Mouse (Mus musculus) embryonic facial prominence, embryonic 12.5 days (tissue): ENCODE measurements around the gene Sema3e. TPM values are rescaled to one million over a fixed set of nuclear protein-coding genes. Genes with fewer than 3 reads are reported as not detected.

Source experiments
- ATAC-seq: fragments of 200-750 bp; cut with Nextera tagmentation; 2 replicates; pipeline ENCODE4 v1.8.0; 2017; ENCODE audit not compliant: insufficient number of reproducible peaks, insufficient read depth, low FRiP score, low TSS enrichment
- H3K27ac ChIP-seq: fragments of 300-500 bp; sonication (generic); 2 replicates; pipeline ENCODE4 v1.5.1; 2016; ENCODE audit warnings: mild to moderate bottlenecking
- H3K27me3 ChIP-seq: fragments of 300-500 bp; sonication (generic); 2 replicates; pipeline ENCODE4 v1.6.1; 2016; ENCODE audit warnings: mild to moderate bottlenecking, moderate library complexity
- H3K36me3 ChIP-seq: fragments of 300-500 bp; sonication (generic); 2 replicates; pipeline ENCODE4 v1.6.1; 2016; ENCODE audit warnings: mild to moderate bottlenecking
- H3K4me1 ChIP-seq: fragments of 300-500 bp; sonication (generic); 2 replicates; pipeline ENCODE4 v1.6.1; 2016
- H3K4me2 ChIP-seq: fragments of 300-500 bp; sonication (generic); replicated peaks from 2 replicates; pipeline ENCODE4 v1.6.1; 2016; ENCODE audit warnings: mild to moderate bottlenecking, moderate library complexity
- H3K4me3 ChIP-seq: fragments of 300-500 bp; sonication (generic); 2 replicates; pipeline ENCODE4 v1.5.1; 2016; ENCODE audit warnings: mild to moderate bottlenecking
- H3K9ac ChIP-seq: fragments of 300-500 bp; sonication (generic); 2 replicates; pipeline ENCODE4 v1.6.1; 2016; ENCODE audit warnings: mild to moderate bottlenecking, moderate library complexity
- H3K9me3 ChIP-seq: fragments of 300-500 bp; sonication (generic); 2 replicates; pipeline ENCODE4 v1.6.1; 2016; ENCODE audit warnings: mild to moderate bottlenecking, moderate library complexity
- WGBS: fragments of 180-500 bp; shearing (Covaris S2); methylation state at CpG from one replicate; pipeline ENCODE4 v1.1.7; 2016; 5-methylcytosine and 5-hydroxymethylcytosine counted together
- polyA plus RNA-seq: library from polyadenylated mRNA; unstranded; fragments of >200 nt; fragmentation: Nextera tagmentation; extraction: Ambion mirVana; gene quantifications from 2 replicates; pipeline ENCODE4 v1.2.1, GENCODE M21; 2016

Sema3e gene
- polyA plus RNA-seq, 1 experiment from 2014 or later, result 3.2 TPM

DNA sequence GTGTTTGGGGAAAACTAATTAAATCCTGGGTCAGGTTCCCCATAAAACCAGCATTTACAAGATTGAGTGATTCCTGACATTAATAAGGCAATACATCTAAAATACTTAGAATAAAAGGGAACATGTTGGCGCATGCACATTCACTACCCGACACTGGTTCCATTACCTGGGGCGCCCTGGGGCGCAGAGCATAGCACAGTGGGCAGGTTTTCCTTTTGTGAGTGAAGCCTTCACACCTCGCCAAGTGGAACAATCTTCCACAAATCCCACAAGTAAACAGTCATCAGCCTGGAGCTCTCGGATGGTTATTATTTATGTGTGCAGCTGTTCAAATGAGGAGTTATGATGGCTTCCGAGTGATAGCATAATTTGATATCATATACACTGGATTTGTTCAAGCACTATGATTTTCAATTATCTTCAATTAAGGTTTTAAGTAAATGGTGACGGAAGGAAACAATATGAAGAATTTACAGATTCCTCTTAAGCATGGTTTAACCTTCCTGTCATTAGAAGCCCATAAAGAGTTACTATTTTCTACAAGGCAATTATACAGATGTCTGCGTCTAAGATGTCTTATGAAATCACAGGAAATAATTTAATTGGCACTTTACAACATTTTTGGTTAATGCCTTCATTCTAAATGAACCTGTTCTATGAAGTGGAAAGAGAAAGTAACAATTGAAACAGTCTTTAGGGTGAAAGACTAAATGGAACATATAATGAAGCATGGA lies 65.0 kb downstream of the Sema3e start:
- H3K4me2 ChIP-seq, result no peak overlapping the region
- no peaks in the 10 kb centered on the region for H3K4me1 ChIP-seq
- no peaks in the 10 kb centered on the region for H3K27me3 ChIP-seq
- H3K4me3 ChIP-seq, result no peak overlapping the region
- H3K36me3 ChIP-seq, result no peaks in the 10 kb centered on the region
- no peaks in the 10 kb centered on the region for H3K9me3 ChIP-seq
- 0 out of 2 replicates have a peak, but pooled peaks have one; percentile 60 for ATAC-seq
- H3K27ac ChIP-seq, result no peak overlapping the region
- WGBS, result 76% methylated on average over 9 of the region's 9 CpGs
- no peak overlapping the region for H3K9ac ChIP-seq

- Histone ChIP-seq H3K36me3 (no peaks in the 10 kb centered on the region), H3K27ac (no peak overlapping the region), H3K9ac (no peak overlapping the region), H3K27me3 (no peaks in the 10 kb centered on the region), H3K4me3 (no peak overlapping the region), H3K4me2 (no peak overlapping the region), H3K4me1 (no peaks in the 10 kb centered on the region), H3K9me3 (no peaks in the 10 kb centered on the region)
- WGBS, result 57% methylated on average over 4 of the region's 4 CpGs
- ATAC-seq, result no peak
Measured at GRCm38 (mm10) chr5:14090609-14090969, 65.5 kb downstream of the Sema3e start.

DNA sequence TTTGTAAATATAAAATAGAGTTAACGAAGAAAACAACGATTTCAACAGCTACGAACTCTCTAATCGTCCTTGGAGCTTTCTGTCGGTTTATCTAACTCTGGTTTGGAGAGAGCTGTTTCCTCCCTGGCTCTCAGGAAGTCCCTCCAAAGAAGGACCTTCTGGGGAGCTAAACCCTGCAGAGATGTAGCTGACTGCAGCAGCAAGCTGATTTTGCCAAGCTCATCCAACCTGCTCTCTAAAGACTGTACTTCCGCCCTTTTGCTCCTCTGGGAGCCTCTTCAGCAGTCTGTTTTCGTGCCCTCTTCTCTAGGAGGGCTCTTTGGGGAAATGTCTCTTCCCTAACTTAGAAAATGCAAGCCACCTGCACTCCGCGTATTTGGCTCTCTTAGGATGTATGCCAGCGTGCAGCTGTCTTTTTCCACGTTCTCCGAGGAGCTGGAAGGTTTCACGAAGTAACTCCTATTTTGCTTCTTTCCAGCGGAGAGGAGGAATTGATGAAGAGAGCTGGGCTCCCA lies 67.2 kb downstream of the Sema3e start:
- no peak overlapping the region for H3K4me3 ChIP-seq
- no peaks in the 10 kb centered on the region for H3K4me1 ChIP-seq
- H3K9me3 ChIP-seq, result no peaks in the 10 kb centered on the region
- H3K4me2 ChIP-seq, result peak overlapping the region; percentile 26
- no peaks in the 10 kb centered on the region for H3K36me3 ChIP-seq
- H3K27me3 ChIP-seq, result no peaks in the 10 kb centered on the region
- H3K27ac ChIP-seq, result no peak overlapping the region
- 37% methylated on average over 14 of the region's 14 CpGs for WGBS
- H3K9ac ChIP-seq, result no peak overlapping the region
- ATAC-seq, result no peak

- 77% methylated on average over 1 of the region's 1 CpGs for whole genome bisulfite sequencing
Measured at GRCm38 (mm10) chr5:14096196-14096595, 71.1 kb downstream of the Sema3e start.

DNA sequence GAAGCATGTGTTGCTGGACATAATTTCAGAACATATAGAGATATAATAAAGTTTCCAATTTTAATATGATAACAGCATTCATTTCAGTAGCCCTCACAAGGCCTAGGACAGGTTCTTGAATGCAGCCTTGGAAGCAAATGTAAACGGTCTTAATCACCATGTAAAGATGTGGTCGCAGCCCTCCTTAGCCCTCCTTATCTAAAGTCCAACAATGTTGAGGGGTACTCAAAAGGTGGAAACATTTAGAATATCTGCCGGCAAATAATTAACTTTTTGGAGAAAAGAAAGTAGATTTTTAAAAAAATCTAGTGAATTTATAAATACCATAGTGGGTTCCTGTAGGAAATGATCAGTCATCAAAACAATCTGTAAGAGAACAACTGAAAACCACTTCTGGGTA lies 73.6 kb downstream of the Sema3e start:
- 85% methylated on average over 3 of the region's 3 CpGs for WGBS
- no peaks in the 10 kb centered on the region for H3K4me1 ChIP-seq
- no peaks in the 10 kb centered on the region for H3K36me3 ChIP-seq

More at GRCm38 (mm10) chr5:14096196-14096595, 71.1 kb downstream of the Sema3e start:
- Histone ChIP-seq H3K27ac (no peak overlapping the region), H3K36me3 (no peaks in the 10 kb centered on the region), H3K4me1 (no peaks in the 10 kb centered on the region), H3K4me3 (no peak overlapping the region), H3K9me3 (no peaks in the 10 kb centered on the region), H3K4me2 (no peak overlapping the region), H3K27me3 (no peaks in the 10 kb centered on the region), H3K9ac (no peak overlapping the region)
- no peak for ATAC-seq

GRCm38 (mm10) chr5:14107365-14107764 lies 82.3 kb downstream of the Sema3e start:
- Histone ChIP-seq H3K4me1 (no peaks in the 10 kb centered on the region), H3K27me3 (no peaks in the 10 kb centered on the region), H3K4me3 (no peak overlapping the region), H3K36me3 (no peaks in the 10 kb centered on the region), H3K9ac (no peak overlapping the region), H3K9me3 (no peaks in the 10 kb centered on the region), H3K4me2 (no peak overlapping the region), H3K27ac (no peak overlapping the region)
- WGBS, result 70% methylated on average over 4 of the region's 4 CpGs
- no peak for ATAC-seq

More for the DNA sequence above, 73.6 kb downstream of the Sema3e start:
- no peak for ATAC-seq
- no peak overlapping the region for H3K4me3 ChIP-seq
- H3K9me3 ChIP-seq, result no peaks in the 10 kb centered on the region
- H3K27ac ChIP-seq, result no peak overlapping the region
- no peak overlapping the region for H3K9ac ChIP-seq
- H3K27me3 ChIP-seq, result no peaks in the 10 kb centered on the region
- H3K4me2 ChIP-seq, result no peak overlapping the region

DNA sequence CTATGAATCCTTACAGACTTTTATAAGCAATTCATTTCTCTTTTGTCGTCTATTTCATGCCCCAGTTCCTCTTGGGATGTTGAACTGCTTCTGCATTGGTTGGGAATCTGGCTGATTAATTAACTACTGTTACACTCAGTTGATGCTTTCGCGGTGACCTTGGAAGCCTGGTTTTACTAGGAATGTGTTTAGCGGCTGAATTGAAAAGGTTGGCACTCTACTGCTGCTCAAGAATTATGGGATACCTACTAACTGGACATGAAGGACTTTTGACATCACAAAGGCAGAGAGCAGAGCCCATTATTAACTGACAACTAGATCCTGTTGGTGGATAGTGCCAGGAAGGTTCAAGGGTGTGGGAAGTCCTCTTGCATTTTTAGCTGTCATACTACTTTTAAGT lies 83.9 kb downstream of the Sema3e start:
- no peak for ATAC-seq
- no peaks in the 10 kb centered on the region for H3K4me1 ChIP-seq
- no peak overlapping the region for H3K4me3 ChIP-seq
- H3K27me3 ChIP-seq, result no peaks in the 10 kb centered on the region
- H3K36me3 ChIP-seq, result no peaks in the 10 kb centered on the region
- no peaks in the 10 kb centered on the region for H3K9me3 ChIP-seq
- H3K4me2 ChIP-seq, result no peak overlapping the region
- no peak overlapping the region for H3K27ac ChIP-seq
- 90% methylated on average over 4 of the region's 4 CpGs for WGBS
- no peak overlapping the region for H3K9ac ChIP-seq

DNA sequence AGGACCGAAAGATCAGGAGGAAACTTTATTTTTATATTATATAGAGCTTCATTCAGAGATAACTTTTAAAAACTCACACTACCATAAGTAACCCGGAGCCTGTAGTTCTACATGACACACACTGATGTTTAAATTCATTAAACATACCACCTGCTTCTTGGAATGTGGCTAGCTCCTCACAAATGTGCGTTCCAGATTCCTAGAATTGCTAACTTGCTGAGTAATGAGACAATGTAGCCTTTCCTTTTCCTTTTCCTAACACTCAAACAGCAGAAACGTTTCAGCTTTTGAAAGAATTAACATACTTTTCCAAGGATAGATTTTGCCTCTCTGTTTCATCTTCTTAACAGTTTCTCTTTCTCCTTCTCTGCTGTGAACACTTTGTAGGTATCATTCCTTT lies 86.3 kb downstream of the Sema3e start:
- Histone ChIP-seq H3K36me3 (no peaks in the 10 kb centered on the region), H3K27ac (no peak overlapping the region), H3K9me3 (no peaks in the 10 kb centered on the region), H3K4me3 (no peak overlapping the region), H3K4me1 (no peaks in the 10 kb centered on the region), H3K9ac (no peak overlapping the region), H3K4me2 (no peak overlapping the region), H3K27me3 (no peaks in the 10 kb centered on the region)
- WGBS, result 67% methylated on average over 4 of the region's 4 CpGs
- no peak for ATAC-seq

DNA sequence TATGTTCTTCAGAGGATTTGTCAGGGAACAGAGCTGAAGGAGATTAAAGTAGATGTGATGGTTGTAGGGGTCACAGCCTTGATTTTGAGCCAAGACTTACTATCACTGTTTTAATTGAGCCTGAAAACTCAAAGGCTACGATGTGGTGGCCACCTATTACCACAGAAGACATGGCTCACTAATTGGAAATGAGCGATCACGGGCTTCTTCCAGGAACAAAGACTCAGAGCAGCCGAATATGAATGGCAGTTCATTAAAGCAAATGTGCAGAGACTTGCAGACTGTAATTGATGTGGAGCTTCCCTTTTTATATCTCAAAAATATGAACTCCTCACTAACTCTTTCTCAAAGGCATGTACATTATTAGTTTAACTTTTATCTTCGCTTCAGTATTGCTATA lies 96.8 kb downstream of the Sema3e start:
- H3K9ac ChIP-seq, result no peak overlapping the region
- no peak overlapping the region for H3K4me2 ChIP-seq
- H3K36me3 ChIP-seq, result no peaks in the 10 kb centered on the region
- no peaks in the 10 kb centered on the region for H3K27me3 ChIP-seq
- no peaks in the 10 kb centered on the region for H3K9me3 ChIP-seq
- WGBS, result 58% methylated on average over 5 of the region's 5 CpGs
- no peak for ATAC-seq
- no peaks in the 10 kb centered on the region for H3K4me1 ChIP-seq
- H3K27ac ChIP-seq, result no peak overlapping the region
- no peak overlapping the region for H3K4me3 ChIP-seq

- Histone ChIP-seq H3K9me3 (no peaks in the 10 kb centered on the region), H3K27ac (no peak overlapping the region), H3K4me1 (no peaks in the 10 kb centered on the region), H3K4me3 (no peak overlapping the region), H3K36me3 (no peaks in the 10 kb centered on the region), H3K27me3 (no peaks in the 10 kb centered on the region), H3K4me2 (no peak overlapping the region), H3K9ac (no peak overlapping the region)
- ATAC-seq, result no peak
- 49% methylated on average over 1 of the region's 1 CpGs for WGBS
Measured at GRCm38 (mm10) chr5:14126591-14126990, 101.5 kb downstream of the Sema3e start.

DNA sequence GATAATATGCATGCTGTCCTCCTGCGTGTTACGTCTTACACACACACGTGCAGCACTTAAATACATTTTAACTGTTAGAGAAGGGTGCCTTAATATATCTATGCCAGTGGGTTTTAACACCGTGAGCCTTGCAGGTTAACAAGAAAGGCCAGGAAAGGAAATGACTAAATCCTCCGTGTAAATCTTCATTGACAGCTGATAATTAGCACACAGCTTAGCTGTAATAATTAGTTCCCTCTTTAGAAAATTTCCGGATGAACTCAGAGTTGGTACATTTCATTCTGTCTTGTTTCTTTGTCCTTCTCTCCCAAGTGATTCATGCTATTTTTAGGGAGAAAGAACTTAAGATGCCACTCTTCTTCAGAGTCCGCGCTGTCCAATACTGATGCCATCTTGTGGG lies 110.9 kb downstream of the Sema3e start:
- ATAC-seq, result no peak
- 68% methylated on average over 8 of the region's 8 CpGs for WGBS

GRCm38 (mm10) chr5:14138725-14139124 lies 113.6 kb downstream of the Sema3e start:
- Histone ChIP-seq H3K27me3 (no peaks in the 10 kb centered on the region), H3K27ac (no peak overlapping the region), H3K9ac (no peak overlapping the region), H3K4me1 (no peaks in the 10 kb centered on the region), H3K4me3 (no peak overlapping the region), H3K36me3 (no peaks in the 10 kb centered on the region), H3K4me2 (no peak overlapping the region), H3K9me3 (no peaks in the 10 kb centered on the region)
- ATAC-seq, result no peak
- WGBS, result 85% methylated on average over 1 of the region's 1 CpGs

More for the DNA sequence above, 110.9 kb downstream of the Sema3e start:
- Histone ChIP-seq H3K4me3 (no peak overlapping the region), H3K9me3 (no peaks in the 10 kb centered on the region), H3K27ac (no peak overlapping the region), H3K9ac (no peak overlapping the region), H3K27me3 (no peaks in the 10 kb centered on the region), H3K36me3 (no peaks in the 10 kb centered on the region), H3K4me2 (no peak overlapping the region), H3K4me1 (no peaks in the 10 kb centered on the region)
